9 mouse cellular contexts compared by ENCODE assay signal in genomic region chr11:77771879-77772713, GRCm38 (mm10). TPM values are rescaled to one million over a fixed set of nuclear protein-coding genes. Genes with fewer than 3 reads are reported as not detected.
DNase-seq lines count a peak whose midpoint lies in the region; ATAC-seq and TF ChIP-seq lines count a peak whose summit lies in the region.
"Had no signal": no experiment of that assay in that cellular context is flagged by ENCODE, and none has a peak within 500 bp of the region (broad histone marks: within the 10 kb centered on the region; RNA-seq: fewer than 3 reads in every experiment).

No protein-coding gene starts in this region.

- H3K27me3 ChIP-seq in neural tube, embryonic 13.5 days: no peaks in the 10 kb centered on the region
- no peaks in the 10 kb centered on the region for H3K27me3 ChIP-seq in kidney, adult 2 months (replicated peaks; ENCODE audit: control insufficient read depth, insufficient read depth, low read length)
- no peaks in the 10 kb centered on the region for H3K27me3 ChIP-seq in liver, embryonic 15.5 days

- peaks cover 2% of the 10 kb centered on the region; the same call in 1 of the 2 replicates for H3K36me3 ChIP-seq in neural tube, embryonic 13.5 days
- H3K36me3 ChIP-seq in kidney, adult 2 months (ENCODE audit: control insufficient read depth, insufficient read depth, low read length): no peaks in the 10 kb centered on the region
- H3K36me3 ChIP-seq in liver, embryonic 15.5 days (replicated peaks): peaks cover 5% of the 10 kb centered on the region

- 0 out of 2 replicates have a peak overlapping the region, but pooled peaks have one; percentile 4 for H3K9ac ChIP-seq in neural tube, embryonic 13.5 days
- peak overlapping the region; percentile 16; the same call in 1 of the 2 replicates for H3K9ac ChIP-seq in liver, embryonic 15.5 days

- no peak for DNase-seq in neural tube, embryonic 10.5 days (ENCODE audit: extremely low spot score, low spot score)
- DNase-seq in kidney, adult 2 months: peak; percentile 90
- DNase-seq in ovary, postnatal 10 days (ENCODE audit: low spot score): no peak
- DNase-seq in left cerebral cortex, postnatal 14 days (ENCODE audit: low spot score in 2 of 2): no peak
- DNase-seq in right cerebral cortex, postnatal 36 days (ENCODE audit: low spot score in 2 of 2): no peak
- DNase-seq: lung, postnatal 36 days had no signal

- intact Hi-C loops in left cerebral cortex, postnatal 14 days (cut with DNase I): no loop called here

- H3K4me3 ChIP-seq in neural tube, embryonic 13.5 days: no peak overlapping the region
- peak overlapping the region; percentile 33 for H3K4me3 ChIP-seq in kidney, adult 2 months (ENCODE audit: insufficient read depth, low read depth, low read length)
- peak overlapping the region; percentile 7; the same call in 1 of the 2 replicates for H3K4me3 ChIP-seq in liver, embryonic 15.5 days (replicated peaks)

- H3K27ac ChIP-seq in neural tube, embryonic 13.5 days (replicated peaks): no peak overlapping the region
- H3K27ac ChIP-seq in kidney, adult 2 months (ENCODE audit: insufficient read depth, low read depth, low read length): peak overlapping the region; percentile 97
- H3K27ac ChIP-seq in liver, embryonic 15.5 days (replicated peaks): peak overlapping the region; percentile 82

- H3K4me2 ChIP-seq in neural tube, embryonic 13.5 days: no peak overlapping the region
- peak overlapping the region; percentile 53 for H3K4me2 ChIP-seq in liver, embryonic 15.5 days

- peaks cover 24% of the 10 kb centered on the region for H3K4me1 ChIP-seq in neural tube, embryonic 13.5 days (replicated peaks)
- H3K4me1 ChIP-seq in kidney, adult 2 months (ENCODE audit: control insufficient read depth, insufficient read depth, low read length): peaks cover 37% of the 10 kb centered on the region
- peaks cover 79% of the 10 kb centered on the region for H3K4me1 ChIP-seq in liver, embryonic 15.5 days (replicated peaks)

- 59% methylated on average over 8 of the region's 8 CpGs for WGBS in neural tube, embryonic 13.5 days
- WGBS in kidney, adult 2 months: 35% methylated on average over 8 of the region's 8 CpGs
- WGBS in liver, embryonic 15.5 days (ENCODE audit: insufficient replicate concordance): 12% methylated on average over 8 of the region's 8 CpGs

- no peaks in the 10 kb centered on the region for H3K9me3 ChIP-seq in neural tube, embryonic 13.5 days
- no peaks in the 10 kb centered on the region for H3K9me3 ChIP-seq in liver, embryonic 15.5 days (replicated peaks)

- no peak for TF ChIP-seq CTCF in kidney, adult 2 months (conservative IDR thresholded peaks at IDR 0.05; ENCODE audit: insufficient read depth, insufficient read length, low read depth, low read length)

- peak; percentile 30 for TF ChIP-seq POLR2A in kidney, adult 2 months (IDR thresholded peaks at IDR 0.05; ENCODE audit: low read depth, low read length)

- no peak for ATAC-seq in neural tube, embryonic 13.5 days (ENCODE audit: low read depth)
- peak; percentile 83 for ATAC-seq in liver, embryonic 15.5 days (ENCODE audit: insufficient read depth)

RNA-seq across cellular contexts. Expression of gene Myo18a, which starts 9.1 kb away (rescaled TPM):
- 43.2 and 44.2 TPM in 2 replicates for polyA plus RNA-seq in neural tube, embryonic 13.5 days (2015; fragmentation: Nextera tagmentation; extraction: Ambion mirVana)
- 92.0 and 93.1 TPM in 2 replicates for polyA plus RNA-seq in kidney, adult 2 months (2012; rRNA removed)
- 14.4 and 15.7 TPM in 2 replicates for polyA plus RNA-seq in liver, embryonic 15.5 days (2015; fragmentation: Nextera tagmentation; extraction: Ambion mirVana)
- 100 to 1,000 TPM; 151 to 169 TPM for total RNA-seq in left cerebral cortex, postnatal 14 days (2021)

RNA-seq across cellular contexts. Expression of gene Gm10277, which starts 15.5 kb away (rescaled TPM):
- polyA plus RNA-seq in neural tube, embryonic 13.5 days (2015; fragmentation: Nextera tagmentation; extraction: Ambion mirVana): 1.7 and 2.8 TPM in 2 replicates
- 0.04 TPM in 1 of 2 replicates, not detected in the other for polyA plus RNA-seq in kidney, adult 2 months (2012; rRNA removed)
- 0.39 and 0.85 TPM in 2 replicates for polyA plus RNA-seq in liver, embryonic 15.5 days (2015; fragmentation: Nextera tagmentation; extraction: Ambion mirVana)
- not detected for total RNA-seq in left cerebral cortex, postnatal 14 days (2021)
- total RNA-seq: heart, adult 8-10 months had no signal

RNA-seq across cellular contexts. Expression of gene Cryba1, which starts 47.0 kb away (rescaled TPM):
- 4.2 and 5.6 TPM in 2 replicates for polyA plus RNA-seq in neural tube, embryonic 13.5 days (2015; fragmentation: Nextera tagmentation; extraction: Ambion mirVana)
- polyA plus RNA-seq in kidney, adult 2 months (2012; rRNA removed): not detected in 2 replicates
- polyA plus RNA-seq in liver, embryonic 15.5 days (2015; fragmentation: Nextera tagmentation; extraction: Ambion mirVana): not detected in 2 replicates
- not detected for total RNA-seq in left cerebral cortex, postnatal 14 days (2021)
- total RNA-seq: heart, adult 8-10 months had no signal
